Mouse (Mus musculus): ENCODE data around the gene Metap1d. TPM values are rescaled to one million over a fixed set of nuclear protein-coding genes. Genes with fewer than 3 reads are reported as not detected.

Metap1d gene
- polyA plus RNA-seq, 1 experiment from 2014 or later: 21.7 TPM

DNA sequence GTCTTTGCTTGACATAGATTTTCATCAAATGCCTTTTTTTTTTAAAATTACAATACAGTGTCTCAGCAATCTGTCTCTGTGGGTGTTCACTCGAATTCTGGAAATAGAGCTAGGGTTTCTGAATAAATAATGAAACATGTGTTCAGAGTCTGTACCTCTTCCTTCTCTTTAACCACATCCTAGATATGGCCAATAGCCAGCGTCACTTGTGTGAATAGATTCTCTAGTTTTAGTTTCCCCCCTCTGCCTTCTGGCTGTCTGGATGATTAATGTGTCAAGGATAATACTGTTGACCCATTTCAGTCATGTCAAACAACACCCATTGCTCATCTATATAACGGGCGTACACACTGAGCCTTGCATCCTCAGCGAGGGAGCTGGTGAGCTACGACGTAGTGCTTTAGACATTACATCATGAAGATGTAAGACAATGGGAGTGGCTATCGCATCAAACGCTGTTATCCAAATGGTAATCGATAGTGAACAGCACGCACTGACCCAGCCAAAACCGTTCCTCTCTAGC is 40.1 kb downstream of the Metap1d start:
- Histone ChIP-seq H3K9me3 (ENCODE audit: low read length) (no peaks in the 10 kb centered on the region), H3K27ac (ENCODE audit: low read depth) (no peak overlapping the region), H3K4me3 (ENCODE audit: low read depth, low read length) (no peak overlapping the region), H3K4me2 (ENCODE audit: low read depth, low read length) (no peak overlapping the region), H3K27me3 (ENCODE audit: insufficient read depth, low read length) (no peaks in the 10 kb centered on the region), H3K9ac (replicated peaks) (no peak overlapping the region), H3K4me1 (ENCODE audit: insufficient read depth) (peaks cover 4% of the 10 kb centered on the region), H3K36me3 (replicated peaks; ENCODE audit: insufficient read depth, low read length) (no peaks in the 10 kb centered on the region)
- TF ChIP-seq EP300 (IDR thresholded peaks at IDR 0.05; ENCODE audit: low read depth): no peak
- no peak for TF ChIP-seq CTCF (IDR thresholded peaks at IDR 0.05; ENCODE audit: low read depth)
- DNase-seq (no peak), ATAC-seq (no peak)
- WGBS (ENCODE audit: insufficient replicate concordance): 67% methylated on average over 12 of the region's 12 CpGs

DNA sequence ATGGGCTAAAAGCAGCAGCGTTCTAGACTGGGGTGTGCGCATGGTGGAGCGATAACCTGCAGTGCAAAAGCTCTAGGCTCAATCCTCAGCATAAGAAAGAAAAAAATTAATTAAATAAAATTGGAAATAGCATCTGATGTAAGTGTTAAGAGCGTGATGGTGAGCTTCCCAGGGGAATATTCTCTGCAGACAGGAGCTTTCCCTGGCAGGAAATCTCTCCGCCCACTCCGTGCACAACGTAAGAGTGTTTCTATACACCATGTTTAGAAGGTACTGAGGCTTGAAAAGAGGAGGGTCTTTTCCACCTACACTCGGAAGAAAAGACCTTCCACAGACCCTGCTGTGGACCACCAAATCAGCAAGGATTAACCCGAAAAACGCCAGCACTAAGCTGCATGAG is 41.4 kb downstream of the Metap1d start:
- no peaks in the 10 kb centered on the region for H3K36me3 ChIP-seq (replicated peaks; ENCODE audit: insufficient read depth, low read length)
- no peak overlapping the region for H3K9ac ChIP-seq (replicated peaks)
- no peak overlapping the region for H3K27ac ChIP-seq (ENCODE audit: low read depth)
- DNase-seq (no peak), ATAC-seq (no peak)
- peaks cover 16% of the 10 kb centered on the region for H3K4me1 ChIP-seq (ENCODE audit: insufficient read depth)
- H3K9me3 ChIP-seq (ENCODE audit: low read length): no peaks in the 10 kb centered on the region
- TF ChIP-seq EP300 (IDR thresholded peaks at IDR 0.05; ENCODE audit: low read depth) (no peak), CTCF (IDR thresholded peaks at IDR 0.05; ENCODE audit: low read depth) (no peak)
- WGBS (ENCODE audit: insufficient replicate concordance): 83% methylated on average over 10 of the region's 10 CpGs
- no peaks in the 10 kb centered on the region for H3K27me3 ChIP-seq (ENCODE audit: insufficient read depth, low read length)
- no peak overlapping the region for H3K4me3 ChIP-seq (ENCODE audit: low read depth, low read length)
- H3K4me2 ChIP-seq (ENCODE audit: low read depth, low read length): no peak overlapping the region

- WGBS (ENCODE audit: insufficient replicate concordance): 60% methylated on average over 4 of the region's 4 CpGs
- no peak for TF ChIP-seq EP300 (IDR thresholded peaks at IDR 0.05; ENCODE audit: low read depth)
- no peak for TF ChIP-seq CTCF (IDR thresholded peaks at IDR 0.05; ENCODE audit: low read depth)
- no peaks in the 10 kb centered on the region for H3K36me3 ChIP-seq (replicated peaks; ENCODE audit: insufficient read depth, low read length)
- no peaks in the 10 kb centered on the region for H3K27me3 ChIP-seq (ENCODE audit: insufficient read depth, low read length)
- no peak overlapping the region for H3K4me3 ChIP-seq (ENCODE audit: low read depth, low read length)
- no peak for DNase-seq
- ATAC-seq: no peak
- no peak overlapping the region for H3K4me2 ChIP-seq (ENCODE audit: low read depth, low read length)
- H3K9ac ChIP-seq (replicated peaks): no peak overlapping the region
- H3K4me1 ChIP-seq (ENCODE audit: insufficient read depth): peaks cover 21% of the 10 kb centered on the region
- no peak overlapping the region for H3K27ac ChIP-seq (ENCODE audit: low read depth)
- H3K9me3 ChIP-seq (ENCODE audit: low read length): no peaks in the 10 kb centered on the region
Observed at GRCm38 (mm10) chr2:71494971-71495370, 41.9 kb downstream of the Metap1d start.

- Histone ChIP-seq H3K4me1 (ENCODE audit: insufficient read depth) (peaks cover 27% of the 10 kb centered on the region), H3K4me3 (ENCODE audit: low read depth, low read length) (no peak overlapping the region), H3K27me3 (ENCODE audit: insufficient read depth, low read length) (no peaks in the 10 kb centered on the region), H3K36me3 (replicated peaks; ENCODE audit: insufficient read depth, low read length) (no peaks in the 10 kb centered on the region), H3K9ac (replicated peaks) (no peak overlapping the region), H3K27ac (ENCODE audit: low read depth) (no peak overlapping the region), H3K4me2 (ENCODE audit: low read depth, low read length) (no peak overlapping the region), H3K9me3 (ENCODE audit: low read length) (no peaks in the 10 kb centered on the region)
- TF ChIP-seq CTCF (IDR thresholded peaks at IDR 0.05; ENCODE audit: low read depth) (no peak), EP300 (IDR thresholded peaks at IDR 0.05; ENCODE audit: low read depth) (no peak)
- ATAC-seq (no peak), DNase-seq (no peak)
- 64% methylated on average over 5 of the region's 5 CpGs for WGBS (ENCODE audit: insufficient replicate concordance)
Observed at GRCm38 (mm10) chr2:71497175-71497574, 44.1 kb downstream of the Metap1d start.

DNA sequence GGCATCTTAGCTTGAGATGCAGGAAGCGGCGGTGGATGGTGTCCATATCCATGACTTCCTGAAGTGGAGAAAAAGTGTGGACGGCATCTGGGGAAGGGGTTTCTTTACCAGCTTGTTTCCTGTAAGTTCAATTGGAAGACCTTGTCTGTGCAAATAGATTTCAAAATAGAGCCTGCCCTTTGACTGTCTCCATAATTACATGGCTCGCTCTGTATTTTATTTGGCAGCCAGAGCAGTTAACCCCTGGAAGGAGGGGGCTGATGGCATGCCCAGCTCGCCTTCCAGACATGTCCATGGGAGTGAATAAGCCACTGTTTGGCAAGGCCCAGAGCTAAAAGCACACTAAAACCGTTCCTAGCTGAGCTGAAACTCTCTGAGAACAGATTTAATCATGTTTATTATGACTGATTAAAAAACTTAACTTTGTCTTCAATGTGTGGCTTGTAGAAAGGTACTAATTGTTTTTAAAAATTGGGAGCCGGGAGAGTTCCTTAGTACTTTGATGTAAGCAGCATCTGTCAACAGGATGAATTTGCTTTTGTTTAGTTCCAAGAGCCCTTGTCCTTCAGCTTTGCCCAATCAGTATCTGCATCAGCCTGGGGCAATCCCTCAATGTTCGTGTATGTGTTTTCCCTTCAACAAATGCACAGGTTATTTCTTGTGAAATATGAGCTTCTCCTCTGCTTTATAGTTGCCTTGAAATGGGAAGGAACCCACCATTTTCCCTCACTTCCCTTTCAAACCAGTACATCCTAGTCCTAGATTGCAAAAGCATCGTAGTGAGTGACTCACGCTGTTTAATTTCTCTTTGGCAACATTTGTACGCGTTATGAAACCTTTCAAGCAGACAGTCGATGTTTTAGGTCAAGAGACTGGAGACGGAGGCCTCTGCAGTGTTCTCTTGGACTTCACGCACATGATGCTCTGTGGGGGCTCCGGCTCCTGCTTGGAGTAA is 46.5 kb downstream of the Metap1d start:
- Histone ChIP-seq H3K27me3 (ENCODE audit: insufficient read depth, low read length) (no peaks in the 10 kb centered on the region), H3K9me3 (ENCODE audit: low read length) (no peaks in the 10 kb centered on the region), H3K36me3 (replicated peaks; ENCODE audit: insufficient read depth, low read length) (no peaks in the 10 kb centered on the region), H3K9ac (replicated peaks) (no peak overlapping the region), H3K4me3 (ENCODE audit: low read depth, low read length) (no peak overlapping the region), H3K27ac (ENCODE audit: low read depth) (peak overlapping the region; percentile 53), H3K4me2 (ENCODE audit: low read depth, low read length) (peak overlapping the region; percentile 36), H3K4me1 (ENCODE audit: insufficient read depth) (peaks cover 27% of the 10 kb centered on the region)
- no peak for DNase-seq
- peak; percentile 86 for ATAC-seq
- 59% methylated on average over 16 of the region's 16 CpGs for WGBS (ENCODE audit: insufficient replicate concordance)
- TF ChIP-seq EP300 (IDR thresholded peaks at IDR 0.05; ENCODE audit: low read depth) (peak; percentile 55), CTCF (IDR thresholded peaks at IDR 0.05; ENCODE audit: low read depth) (no peak)

DNA sequence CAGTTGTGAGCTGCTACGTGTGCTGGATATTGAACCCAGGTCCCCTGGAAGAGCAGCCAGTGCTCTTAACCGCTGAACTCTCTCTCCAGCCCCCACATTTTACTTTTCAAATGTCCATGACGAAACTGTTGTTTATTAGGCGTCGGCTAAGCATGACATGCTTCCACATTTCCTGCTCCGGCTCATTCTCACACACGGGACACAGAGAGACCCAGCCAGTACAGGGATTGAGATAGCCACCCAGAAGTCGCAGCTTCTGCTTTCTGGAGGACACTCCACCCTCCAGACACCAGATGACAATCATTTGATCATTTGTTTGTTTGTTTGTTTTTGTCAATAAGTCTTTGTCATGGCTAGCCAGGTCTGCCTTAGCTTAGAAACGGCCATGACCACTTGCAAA is 51.8 kb downstream of the Metap1d start:
- DNase-seq (no peak), ATAC-seq (no peak)
- no peak overlapping the region for H3K4me2 ChIP-seq (ENCODE audit: low read depth, low read length)
- 56% methylated on average over 9 of the region's 9 CpGs for WGBS (ENCODE audit: insufficient replicate concordance)
- H3K4me1 ChIP-seq (ENCODE audit: insufficient read depth): peaks cover 7% of the 10 kb centered on the region; the same call in 1 of the 2 replicates
- no peaks in the 10 kb centered on the region for H3K27me3 ChIP-seq (ENCODE audit: insufficient read depth, low read length)
- H3K36me3 ChIP-seq (replicated peaks; ENCODE audit: insufficient read depth, low read length): no peaks in the 10 kb centered on the region; the same call in none of the 2 replicates
- TF ChIP-seq CTCF (IDR thresholded peaks at IDR 0.05; ENCODE audit: low read depth) (no peak), EP300 (IDR thresholded peaks at IDR 0.05; ENCODE audit: low read depth) (no peak)
- H3K4me3 ChIP-seq (ENCODE audit: low read depth, low read length): no peak overlapping the region
- H3K9me3 ChIP-seq (ENCODE audit: low read length): no peaks in the 10 kb centered on the region
- no peak overlapping the region for H3K9ac ChIP-seq (replicated peaks)
- H3K27ac ChIP-seq (ENCODE audit: low read depth): no peak overlapping the region
